Mouse (Mus musculus) limb, embryonic 14.5 days (tissue): ENCODE data around the gene Dnah7b. TPM values are rescaled to one million over a fixed set of nuclear protein-coding genes. Genes with fewer than 3 reads are reported as not detected.
"Not testable (repeated sequence)": the region's sequence is repeated elsewhere in the genome, so short reads cannot be mapped to it uniquely, and the experiment has no call there.

Experiments used
- ATAC-seq: fragments of 200-750 bp; cut with Nextera tagmentation; 2 replicates; pipeline ENCODE4 v1.8.0; 2017; ENCODE audit warnings: low read depth, moderate number of reproducible peaks, moderate TSS enrichment; ENCODE audit not compliant: low FRiP score
- DNase-seq: peaks from one replicate; pipeline ENCODE4 v3.0.0-alpha.2; 2015; ENCODE audit warnings: low spot score
- H3K27ac ChIP-seq: fragments of 300-500 bp; sonication (generic); replicated peaks from 2 replicates; pipeline ENCODE4 v1.5.1; 2014; ENCODE audit warnings: low read depth, mild to moderate bottlenecking, low read length, moderate library complexity, mixed read lengths
- H3K27me3 ChIP-seq: fragments of 300-500 bp; sonication (generic); 2 replicates; pipeline ENCODE4 v1.6.1; 2014; ENCODE audit warnings: low read length, mixed read lengths; ENCODE audit not compliant: control insufficient read depth, insufficient read depth
- H3K36me3 ChIP-seq: fragments of 300-500 bp; sonication (generic); 2 replicates; pipeline ENCODE4 v1.6.1; 2014; ENCODE audit warnings: mild to moderate bottlenecking, low read length, moderate library complexity, mixed read lengths; ENCODE audit not compliant: control insufficient read depth, insufficient read depth
- H3K4me1 ChIP-seq: fragments of 300-500 bp; sonication (generic); 2 replicates; pipeline ENCODE4 v1.6.1; 2014; ENCODE audit warnings: antibody characterized with exemption, low read length, mixed read lengths; ENCODE audit not compliant: control insufficient read depth, insufficient read depth
- H3K4me2 ChIP-seq: fragments of 300-500 bp; sonication (generic); replicated peaks from 2 replicates; pipeline ENCODE4 v1.6.1; 2014; ENCODE audit warnings: low read depth, mild to moderate bottlenecking, low read length, moderate library complexity; ENCODE audit not compliant: severe bottlenecking
- H3K4me3 ChIP-seq: fragments of 300-500 bp; sonication (generic); replicated peaks from 2 replicates; pipeline ENCODE4 v1.5.1; 2014; ENCODE audit warnings: low read length
- H3K9ac ChIP-seq: fragments of 300-500 bp; sonication (generic); 2 replicates; pipeline ENCODE4 v1.6.1; 2014; ENCODE audit warnings: mild to moderate bottlenecking, low read depth, low read length, moderate library complexity; ENCODE audit not compliant: severe bottlenecking
- H3K9me3 ChIP-seq: fragments of 300-500 bp; sonication (generic); 2 replicates; pipeline ENCODE4 v1.6.1; 2016; ENCODE audit warnings: low read length; ENCODE audit not compliant: control insufficient read depth
- POLR2A ChIP-seq: fragments of 200-500 bp; IDR thresholded peaks from 2 replicates; pipeline ENCODE4 v1.8.0; 2012; ENCODE audit warnings: inconsistent platforms, mild to moderate bottlenecking, moderate library complexity, borderline replicate concordance; ENCODE audit not compliant: insufficient read depth, insufficient read length; ENCODE audit errors: extremely low read depth
- WGBS: fragments of 180-500 bp; shearing (Covaris S2); extraction: QIAGEN DNeasy Blood & Tissue Kit; methylation state at CpG from one replicate; pipeline ENCODE4 v1.1.7; 2014; 5-methylcytosine and 5-hydroxymethylcytosine counted together
- polyA plus RNA-seq, 2 experiments: library from polyadenylated mRNA; depleted of rRNA in 1 of 2; stranded (reverse) in 1 of 2; unstranded in 1 of 2; fragments of >200 nt; fragmentation: Nextera tagmentation in 1 of 2; extraction: Ambion mirVana in 1 of 2; gene quantifications; 2 replicates each; pipeline versions ENCODE4 v1.2.1 to v1.2.3; 2012 to 2014

The Dnah7b gene
- polyA plus RNA-seq, 2 experiments = 2.3 to 4.9 TPM

- DNase-seq (no peak), ATAC-seq (no peak)
- Histone ChIP-seq H3K27ac (no peak overlapping the region), H3K27me3 (no peaks in the 10 kb centered on the region), H3K36me3 (no peaks in the 10 kb centered on the region), H3K9me3 (no peaks in the 10 kb centered on the region), H3K9ac (no peak overlapping the region), H3K4me1 (no peaks in the 10 kb centered on the region), H3K4me3 (no peak overlapping the region), H3K4me2 (no peak overlapping the region)
- no peak for TF ChIP-seq POLR2A
- WGBS = 83% methylated on average over 9 of the region's 12 CpGs
These were observed 205.8 kb downstream of the Dnah7b start for GRCm38 (mm10) chr1:46271927-46272326.

- H3K27me3 ChIP-seq, H3K4me1 ChIP-seq, H3K9ac ChIP-seq, H3K4me2 ChIP-seq, DNase-seq, H3K4me3 ChIP-seq, H3K27ac ChIP-seq, H3K9me3 ChIP-seq, H3K36me3 ChIP-seq: not testable (repeated sequence)
- 36% methylated on average over 2 of the region's 2 CpGs for WGBS
- ATAC-seq = peak; percentile 62; the same call in 1 of the 2 replicates
These were observed 212.2 kb downstream of the Dnah7b start for GRCm38 (mm10) chr1:46278057-46278910.

DNA sequence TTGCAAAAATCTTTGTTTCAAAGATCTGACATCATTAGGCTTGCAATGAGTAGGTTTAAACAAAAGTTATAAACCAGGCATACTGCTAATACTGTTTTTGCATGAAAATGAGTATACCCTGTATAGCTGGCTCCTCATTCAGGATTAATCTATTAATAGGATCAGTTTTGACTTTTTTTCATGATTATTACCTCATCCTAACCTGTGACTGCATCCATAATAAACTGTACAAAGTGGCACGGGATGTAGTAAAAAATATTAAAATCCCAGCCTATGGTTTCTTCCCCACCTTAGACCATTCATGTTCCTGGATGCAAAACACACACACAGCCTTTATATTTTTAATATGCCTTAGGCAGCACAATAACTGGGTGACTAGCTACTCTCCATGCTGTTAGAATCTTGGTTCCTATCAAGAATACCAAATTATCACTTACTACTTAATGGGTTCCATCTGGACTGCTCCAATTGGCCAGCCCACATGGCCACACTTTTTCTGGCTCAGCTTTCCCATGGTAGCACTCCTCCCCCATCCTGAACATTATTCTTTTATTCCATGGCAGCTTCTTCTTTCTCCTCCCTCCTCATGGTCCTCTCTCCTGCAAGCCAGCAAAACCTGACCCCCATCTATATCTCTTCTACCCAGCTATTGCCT is 212.9 kb downstream of the Dnah7b start:
- not testable (repeated sequence) for H3K4me2 ChIP-seq, DNase-seq, H3K9me3 ChIP-seq, H3K4me1 ChIP-seq, H3K27ac ChIP-seq, H3K27me3 ChIP-seq, H3K9ac ChIP-seq, H3K4me3 ChIP-seq, H3K36me3 ChIP-seq
- 21% methylated on average over 1 of the region's 1 CpGs for WGBS
- peak; percentile 63 for ATAC-seq

DNA sequence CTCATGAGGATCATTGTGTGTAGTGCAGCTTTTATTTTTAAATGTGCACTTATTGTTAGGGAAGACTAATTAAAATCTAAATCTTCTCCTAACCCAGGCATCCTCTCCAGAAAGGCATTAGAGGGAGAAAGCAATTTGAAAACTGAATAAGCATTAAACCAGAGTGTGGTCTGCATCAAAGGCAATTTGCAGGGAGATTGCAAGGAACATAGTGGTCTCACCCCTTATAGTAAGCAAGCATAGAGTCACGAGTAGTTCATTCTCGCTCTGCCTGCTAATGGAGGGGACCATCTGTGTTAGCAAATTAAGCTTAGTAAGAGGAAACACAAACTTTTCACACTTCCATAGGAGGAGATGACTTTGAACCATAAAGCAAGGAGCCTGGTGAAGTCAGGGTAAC is 228.3 kb downstream of the Dnah7b start:
- not testable (repeated sequence) for H3K27me3 ChIP-seq, H3K4me2 ChIP-seq, H3K4me1 ChIP-seq, H3K9ac ChIP-seq, H3K36me3 ChIP-seq, H3K27ac ChIP-seq, H3K9me3 ChIP-seq, DNase-seq, H3K4me3 ChIP-seq, ATAC-seq
- 55% methylated on average over 2 of the region's 2 CpGs for WGBS

GRCm38 (mm10) chr1:46325942-46326341 is 259.8 kb downstream of the Dnah7b start:
- ATAC-seq, H3K4me3 ChIP-seq, H3K27me3 ChIP-seq, H3K36me3 ChIP-seq, H3K9me3 ChIP-seq, DNase-seq, H3K27ac ChIP-seq, H3K9ac ChIP-seq, H3K4me1 ChIP-seq, H3K4me2 ChIP-seq: not testable (repeated sequence)

- 88% methylated on average over 3 of the region's 3 CpGs for WGBS
- not testable (repeated sequence) for H3K4me1 ChIP-seq
These were observed 279.2 kb downstream of the Dnah7b start for GRCm38 (mm10) chr1:46345301-46345700.

GRCm38 (mm10) chr1:46380641-46381040 is 314.5 kb downstream of the Dnah7b start:
- H3K4me2 ChIP-seq, DNase-seq, H3K27ac ChIP-seq, H3K36me3 ChIP-seq, ATAC-seq, H3K4me1 ChIP-seq, H3K9ac ChIP-seq, H3K9me3 ChIP-seq, H3K27me3 ChIP-seq, H3K4me3 ChIP-seq: not testable (repeated sequence)
- 91% methylated on average over 3 of the region's 3 CpGs for WGBS

More at GRCm38 (mm10) chr1:46345301-46345700, 279.2 kb downstream of the Dnah7b start:
- not testable (repeated sequence) for H3K9ac ChIP-seq, DNase-seq, H3K4me2 ChIP-seq, ATAC-seq, H3K9me3 ChIP-seq, H3K4me3 ChIP-seq, H3K27me3 ChIP-seq, H3K27ac ChIP-seq, H3K36me3 ChIP-seq

DNA sequence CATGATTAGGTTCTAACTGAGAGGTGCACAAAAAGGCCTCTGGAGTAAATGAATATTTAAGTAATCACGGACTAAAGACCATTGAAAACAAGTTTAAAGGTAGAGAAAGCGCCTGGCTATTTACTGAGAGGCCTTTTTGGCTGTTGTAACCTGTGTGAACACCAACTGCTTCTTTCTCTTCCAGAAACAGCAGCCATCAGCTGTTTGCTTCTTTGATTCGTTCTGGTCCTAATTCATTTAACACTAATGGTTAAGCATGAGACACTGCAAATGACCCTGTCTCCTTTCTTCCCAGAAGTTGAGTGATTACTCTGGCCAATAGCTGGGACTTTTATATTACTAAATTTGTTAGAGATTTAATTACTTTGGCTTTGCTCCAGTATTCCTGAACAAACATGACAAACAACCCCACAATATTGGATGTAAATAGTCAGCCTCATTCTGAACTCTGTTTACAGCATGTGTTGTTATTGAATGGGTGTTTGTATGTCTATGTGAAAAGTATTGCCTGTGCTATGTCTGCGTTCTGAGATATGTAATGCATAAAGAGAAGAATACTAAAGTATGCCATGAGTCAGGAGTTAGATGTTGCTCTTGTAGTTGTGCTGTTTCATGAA is 328.7 kb downstream of the Dnah7b start:
- H3K4me2 ChIP-seq, H3K36me3 ChIP-seq, H3K9me3 ChIP-seq, H3K4me1 ChIP-seq, H3K27me3 ChIP-seq, ATAC-seq, H3K9ac ChIP-seq, DNase-seq, H3K4me3 ChIP-seq, H3K27ac ChIP-seq: not testable (repeated sequence)
- 68% methylated on average over 3 of the region's 4 CpGs for WGBS
